In the genomic region with DNA sequence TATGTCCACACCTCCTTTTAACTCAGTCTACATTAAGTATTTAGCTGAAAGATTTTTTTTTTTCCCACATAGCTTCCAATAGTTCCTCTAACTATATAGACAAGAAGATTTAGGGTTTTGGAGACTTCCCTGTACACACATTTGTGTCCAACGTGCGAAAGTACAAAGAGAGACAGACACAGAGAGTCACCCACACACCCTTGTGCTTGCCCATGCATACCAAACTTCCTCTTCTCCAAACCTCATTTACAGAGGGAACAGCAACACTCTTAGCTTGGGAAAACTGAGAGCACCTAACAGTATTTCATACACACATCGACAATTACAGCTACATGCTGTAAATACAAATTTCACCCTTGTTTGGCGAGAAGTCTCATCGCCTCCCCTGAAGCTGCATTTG, we compare ENCODE assay signal across 21 mouse cellular contexts.
"Had no signal": no experiment of that assay in that cellular context is flagged by ENCODE, and none has a peak within 500 bp of the region (broad histone marks: within the 10 kb centered on the region; RNA-seq: fewer than 3 reads in every experiment).

No protein-coding gene starts in this region.

- ATAC-seq: forebrain, embryonic 13.5 days; forebrain, embryonic 14.5 days; forebrain, embryonic 15.5 days; forebrain, embryonic 16.5 days; forebrain, postnatal 0 days had no signal

- DNase-seq: cerebellum, adult 8-10 months; cerebellum, adult 9-10 months; cerebellum, adult 9-11 months; cerebellum, postnatal 10 days; cerebellum, postnatal 14 days; cerebellum, postnatal 25 days; cerebellum, postnatal 36 days; embryo, embryonic 11 days; forebrain, postnatal 0 days; gastrocnemius, adult 2 months; gastrocnemius, postnatal 10 days; gastrocnemius, postnatal 14 days; gastrocnemius, postnatal 25 days; gastrocnemius, postnatal 36 days; heart, adult 11 months; heart, adult 18-20 months; heart, adult 2 months had no signal
